Mouse (Mus musculus): ENCODE measurements around the gene Elovl5. TPM values are rescaled to one million over a fixed set of nuclear protein-coding genes. Genes with fewer than 3 reads are reported as not detected.

The Elovl5 gene
- total RNA-seq, 4 experiments from 2014 or later, result 68.4 to 86.2 (median 76.6) TPM

GRCm38 (mm10) chr9:77953053-77953452, 35.9 kb downstream of the Elovl5 start:
- DNase-seq (ENCODE audit: low spot score in 2 of 2), result no peak

- no peak for DNase-seq (ENCODE audit: low spot score in 2 of 2)
Observed at GRCm38 (mm10) chr9:77954496-77954895, 37.3 kb downstream of the Elovl5 start.

- no peak for DNase-seq (ENCODE audit: low spot score in 2 of 2)
Observed at GRCm38 (mm10) chr9:77954981-77955380, 37.8 kb downstream of the Elovl5 start.

- DNase-seq (ENCODE audit: low spot score in 2 of 2), result no peak
Observed at GRCm38 (mm10) chr9:77955511-77955910, 38.3 kb downstream of the Elovl5 start.

GRCm38 (mm10) chr9:77955964-77956363, 38.8 kb downstream of the Elovl5 start:
- DNase-seq (ENCODE audit: low spot score in 2 of 2), result no peak

- DNase-seq (ENCODE audit: low spot score in 2 of 2), result no peak
Observed at GRCm38 (mm10) chr9:77958327-77958726, 41.2 kb downstream of the Elovl5 start.

- no peak for DNase-seq (ENCODE audit: low spot score in 2 of 2)
Observed at GRCm38 (mm10) chr9:77959759-77960158, 42.6 kb downstream of the Elovl5 start.

- DNase-seq (ENCODE audit: low spot score in 2 of 2), result no peak
Observed at GRCm38 (mm10) chr9:77961350-77961749, 44.2 kb downstream of the Elovl5 start.

GRCm38 (mm10) chr9:77964084-77964483, 46.9 kb downstream of the Elovl5 start:
- DNase-seq (ENCODE audit: low spot score in 2 of 2), result no peak

- DNase-seq (ENCODE audit: low spot score in 2 of 2), result no peak
Observed at GRCm38 (mm10) chr9:77965287-77965686, 48.1 kb downstream of the Elovl5 start.

- no peak for DNase-seq (ENCODE audit: low spot score in 2 of 2)
Observed at GRCm38 (mm10) chr9:77965768-77966552, 48.8 kb downstream of the Elovl5 start.

- DNase-seq (ENCODE audit: low spot score in 2 of 2), result no peak
Observed at GRCm38 (mm10) chr9:77966861-77967260, 49.7 kb downstream of the Elovl5 start.

- DNase-seq (ENCODE audit: low spot score in 2 of 2), result peak in 1 of 2 experiments; percentile 70
Observed at GRCm38 (mm10) chr9:77967584-77968163, 50.5 kb downstream of the Elovl5 start.

GRCm38 (mm10) chr9:77969192-77969953, 52.2 kb downstream of the Elovl5 start:
- no peak for DNase-seq (ENCODE audit: low spot score in 2 of 2)

GRCm38 (mm10) chr9:77979000-77979399, 61.8 kb downstream of the Elovl5 start:
- no peak for DNase-seq (ENCODE audit: low spot score in 2 of 2)

- no peak for DNase-seq (ENCODE audit: low spot score in 2 of 2)
Observed at GRCm38 (mm10) chr9:77982616-77983015, 65.5 kb downstream of the Elovl5 start.

- DNase-seq (ENCODE audit: low spot score in 2 of 2), result no peak
Observed at GRCm38 (mm10) chr9:77983521-77983920, 66.4 kb downstream of the Elovl5 start.

- no peak for DNase-seq (ENCODE audit: low spot score in 2 of 2)
Observed at GRCm38 (mm10) chr9:77986153-77986795, 69.1 kb downstream of the Elovl5 start.

GRCm38 (mm10) chr9:77989626-77990025, 72.5 kb downstream of the Elovl5 start:
- no peak for DNase-seq (ENCODE audit: low spot score in 2 of 2)

GRCm38 (mm10) chr9:77990278-77990677, 73.1 kb downstream of the Elovl5 start:
- no peak for DNase-seq (ENCODE audit: low spot score in 2 of 2)

- DNase-seq (ENCODE audit: low spot score in 2 of 2), result peak in 1 of 2 experiments; percentile 61
Observed at GRCm38 (mm10) chr9:77991650-77992049, 74.5 kb downstream of the Elovl5 start.

GRCm38 (mm10) chr9:77992276-77992675, 75.1 kb downstream of the Elovl5 start:
- DNase-seq (ENCODE audit: low spot score in 2 of 2), result no peak
